Mouse (Mus musculus): Measurements from ENCODE around the gene Txnrd2. TPM values are rescaled to one million over a fixed set of nuclear protein-coding genes. Genes with fewer than 3 reads are reported as not detected.
A peak's percentile ranks its signal among the peaks of the same experiment; 100 is the strongest.

Txnrd2 gene
- polyA plus RNA-seq, 1 experiment from 2014 or later: 26.1 TPM

DNA sequence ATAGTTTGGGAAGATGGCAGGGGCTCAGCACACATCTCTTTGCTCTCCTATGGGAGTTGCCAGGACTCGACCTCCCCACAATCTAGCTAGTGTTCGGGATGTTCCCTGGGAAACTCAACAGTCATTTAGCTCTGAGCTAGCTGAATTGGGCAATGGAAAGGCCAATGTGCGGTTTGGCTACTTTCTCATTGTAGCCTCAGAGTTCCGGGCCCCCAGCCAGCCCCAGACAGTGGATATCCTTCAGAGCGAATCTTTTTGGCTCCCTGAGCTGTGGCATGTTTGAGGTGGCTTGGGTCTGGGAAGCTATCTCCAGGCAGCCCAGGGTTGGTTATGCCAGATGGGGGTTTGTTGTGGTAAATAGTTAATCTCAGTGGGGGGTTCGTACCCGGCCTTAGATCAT is 39.7 kb upstream of the Txnrd2 start:
- no peak for ATAC-seq (ENCODE audit: insufficient read depth, low FRiP score, low read depth)
- H3K36me3 ChIP-seq: no peaks in the 10 kb centered on the region
- WGBS: 79% methylated on average over 7 of the region's 7 CpGs
- H3K27ac ChIP-seq: no peak overlapping the region
- no peaks in the 10 kb centered on the region for H3K27me3 ChIP-seq (replicated peaks)
- no peak overlapping the region for H3K9ac ChIP-seq
- no peak overlapping the region for H3K4me2 ChIP-seq
- H3K4me3 ChIP-seq (replicated peaks): no peak overlapping the region
- H3K4me1 ChIP-seq: peaks cover 34% of the 10 kb centered on the region
- H3K9me3 ChIP-seq: no peaks in the 10 kb centered on the region

DNA sequence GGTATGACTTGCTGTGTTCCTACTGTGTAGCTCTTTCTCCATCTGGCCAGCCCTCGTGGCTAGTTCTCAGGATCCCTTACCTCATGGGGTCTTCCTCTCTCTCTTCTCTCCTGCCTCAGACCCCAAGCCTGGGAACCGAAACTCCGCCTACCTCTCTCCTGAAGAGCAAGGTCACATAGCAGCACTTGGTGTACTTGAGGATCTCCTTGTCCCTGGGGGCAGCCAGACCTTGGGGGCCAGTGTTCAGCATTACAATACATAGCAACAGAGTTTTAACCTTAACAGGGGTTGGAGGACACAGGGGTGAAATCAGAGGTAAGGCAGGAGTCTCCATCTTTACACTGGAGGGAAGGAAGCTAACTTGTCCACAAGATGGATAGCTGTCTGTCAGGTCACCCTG is 39.2 kb upstream of the Txnrd2 start:
- Histone ChIP-seq H3K4me2 (no peak overlapping the region), H3K27ac (no peak overlapping the region), H3K9ac (no peak overlapping the region), H3K9me3 (no peaks in the 10 kb centered on the region), H3K27me3 (replicated peaks) (no peaks in the 10 kb centered on the region), H3K36me3 (no peaks in the 10 kb centered on the region), H3K4me1 (peaks cover 28% of the 10 kb centered on the region; the same call in 1 of the 2 replicates), H3K4me3 (replicated peaks) (no peak overlapping the region)
- WGBS: 64% methylated on average over 3 of the region's 3 CpGs
- no peak for ATAC-seq (ENCODE audit: insufficient read depth, low FRiP score, low read depth)

DNA sequence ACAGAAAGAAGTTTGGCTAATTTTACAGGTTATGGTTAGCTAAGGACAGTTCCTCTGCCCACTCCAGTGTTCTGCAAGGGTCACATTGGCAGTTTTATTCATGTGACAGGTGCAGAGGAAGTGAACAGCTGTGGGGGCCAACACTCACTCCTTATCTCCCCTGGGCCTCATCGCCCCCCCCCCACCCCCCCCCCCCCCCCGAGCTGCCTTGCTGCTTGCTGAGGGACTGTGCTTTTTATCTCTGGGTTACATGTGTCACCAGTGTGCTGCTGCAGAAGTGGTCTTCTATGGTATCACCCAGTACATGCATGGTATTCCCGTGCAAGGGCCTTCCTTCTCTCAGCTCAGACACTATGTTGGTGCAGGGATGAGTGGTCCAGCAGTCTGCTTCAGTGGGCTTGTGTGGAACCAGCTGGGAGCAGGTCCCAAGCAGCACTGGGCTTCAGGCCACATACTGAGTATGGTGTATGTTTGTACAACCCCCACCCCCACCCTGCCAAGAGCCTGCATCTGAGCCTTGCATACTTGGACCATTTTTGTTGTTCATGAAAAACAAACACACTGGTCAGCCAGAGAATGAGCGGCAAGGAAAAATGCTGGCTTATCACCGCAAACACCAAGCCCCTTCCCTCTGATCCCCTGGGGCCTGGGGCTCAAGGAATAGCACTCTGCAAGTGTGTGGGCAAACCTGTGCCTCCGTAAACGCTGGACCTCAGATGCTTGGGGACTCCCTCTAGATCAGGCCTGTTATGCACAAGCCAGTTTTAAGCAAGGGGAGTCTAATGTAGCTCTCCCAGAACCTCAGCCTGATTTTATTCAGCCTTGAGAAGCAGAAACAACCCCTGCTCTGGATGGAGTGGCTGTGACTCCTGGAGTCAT is 38.2 kb upstream of the Txnrd2 start:
- no peak overlapping the region for H3K4me3 ChIP-seq (replicated peaks)
- H3K9ac ChIP-seq: no peak overlapping the region
- no peak overlapping the region for H3K4me2 ChIP-seq
- no peaks in the 10 kb centered on the region for H3K27me3 ChIP-seq (replicated peaks)
- H3K9me3 ChIP-seq: no peaks in the 10 kb centered on the region
- H3K27ac ChIP-seq: peak overlapping the region; percentile 59
- ATAC-seq (ENCODE audit: insufficient read depth, low FRiP score, low read depth): peak; percentile 33
- WGBS: 36% methylated on average over 6 of the region's 7 CpGs
- H3K36me3 ChIP-seq: no peaks in the 10 kb centered on the region
- peaks cover 24% of the 10 kb centered on the region; the same call in 1 of the 2 replicates for H3K4me1 ChIP-seq

DNA sequence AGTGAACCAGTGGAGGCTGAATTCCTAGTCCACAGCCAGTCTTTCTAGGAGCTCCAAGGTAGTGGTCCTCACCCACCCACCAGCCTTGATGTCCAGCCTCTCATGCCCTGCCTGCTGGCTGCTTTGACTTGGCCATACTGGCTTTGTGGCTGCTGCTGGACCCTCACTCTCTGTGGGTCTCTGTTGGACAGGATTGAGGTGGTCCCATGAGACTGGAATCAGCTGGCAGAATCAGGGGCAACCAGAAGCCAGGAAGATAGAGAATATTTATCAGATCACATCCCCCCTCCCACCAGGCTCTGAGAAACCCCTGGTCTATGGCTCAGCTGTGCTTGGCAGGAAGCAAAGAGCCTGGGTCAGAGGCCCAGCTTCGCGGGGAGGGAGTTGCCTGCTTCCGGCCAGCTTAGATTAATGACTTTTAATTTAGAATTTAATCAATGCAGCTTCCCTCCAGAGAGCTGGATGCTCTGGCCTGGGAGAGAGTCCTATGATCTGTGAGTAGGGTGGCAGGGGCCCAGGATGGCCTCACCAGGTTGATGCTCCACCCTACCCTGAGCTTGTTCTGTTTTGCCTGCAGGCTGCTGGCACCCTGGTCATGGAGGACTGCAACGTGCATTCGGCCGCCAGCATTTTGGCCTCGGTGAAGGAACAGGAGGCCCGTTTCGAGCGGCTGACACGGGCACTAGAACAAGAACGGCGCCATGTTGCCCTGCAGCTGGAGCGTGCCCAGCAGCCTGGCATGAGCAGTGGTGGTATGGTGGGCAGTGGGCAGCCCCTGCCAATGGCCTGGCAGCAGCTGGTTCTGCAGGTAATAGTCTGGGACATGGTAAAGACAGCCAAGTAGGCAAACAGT is 37.4 kb upstream of the Txnrd2 start:
- WGBS: 78% methylated on average over 14 of the region's 14 CpGs
- Histone ChIP-seq H3K36me3 (no peaks in the 10 kb centered on the region), H3K9ac (no peak overlapping the region), H3K9me3 (no peaks in the 10 kb centered on the region), H3K4me1 (peaks cover 31% of the 10 kb centered on the region), H3K27ac (peak overlapping the region; percentile 59), H3K4me3 (replicated peaks) (no peak overlapping the region), H3K4me2 (no peak overlapping the region), H3K27me3 (replicated peaks) (no peaks in the 10 kb centered on the region)
- no peak for ATAC-seq (ENCODE audit: insufficient read depth, low FRiP score, low read depth)

DNA sequence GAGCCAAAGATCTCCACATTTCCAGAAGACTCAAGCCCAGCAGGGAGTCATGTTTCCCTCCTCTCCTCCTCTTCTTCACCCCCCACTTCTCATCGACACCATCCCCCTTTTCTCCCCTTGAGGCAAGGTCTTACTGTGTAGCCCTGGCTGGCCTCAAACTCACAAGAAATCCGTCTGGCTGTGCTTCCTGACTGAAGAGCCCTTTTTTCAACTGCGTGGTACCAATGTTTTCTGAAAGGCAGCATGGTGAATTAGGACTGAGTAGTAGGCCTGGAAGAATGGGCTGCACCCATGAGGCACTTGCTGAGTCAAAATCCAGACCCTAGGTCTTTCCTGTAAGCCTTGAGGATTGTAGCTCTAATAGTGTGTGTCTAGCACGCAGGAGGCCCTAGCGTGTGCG is 35.8 kb upstream of the Txnrd2 start:
- WGBS: 70% methylated on average over 6 of the region's 6 CpGs
- ATAC-seq (ENCODE audit: insufficient read depth, low FRiP score, low read depth): no peak
- H3K9me3 ChIP-seq: no peaks in the 10 kb centered on the region
- H3K4me2 ChIP-seq: no peak overlapping the region
- H3K4me3 ChIP-seq (replicated peaks): no peak overlapping the region
- peaks cover 38% of the 10 kb centered on the region for H3K4me1 ChIP-seq
- no peaks in the 10 kb centered on the region for H3K27me3 ChIP-seq (replicated peaks)
- H3K9ac ChIP-seq: no peak overlapping the region
- no peak overlapping the region for H3K27ac ChIP-seq
- H3K36me3 ChIP-seq: no peaks in the 10 kb centered on the region

DNA sequence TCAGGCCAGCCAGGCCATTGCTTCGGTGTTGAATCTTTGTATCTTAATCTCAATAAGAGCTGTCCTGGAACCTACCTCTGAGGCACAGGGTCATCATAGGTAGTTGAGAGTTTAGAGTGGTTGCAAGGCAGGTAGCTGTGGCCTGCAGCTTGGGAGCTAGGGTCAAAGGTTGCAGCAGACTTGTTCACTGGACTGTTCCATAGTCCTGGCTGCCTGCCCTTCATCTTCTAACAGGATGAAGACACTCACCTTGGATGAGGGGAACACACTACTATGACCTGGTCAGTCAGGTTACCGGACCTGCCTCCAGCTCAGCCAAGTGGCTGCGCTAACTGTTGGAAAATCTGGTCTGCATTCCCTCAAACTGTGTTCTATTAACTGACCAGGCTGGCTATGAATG is 35.1 kb upstream of the Txnrd2 start:
- peaks cover 44% of the 10 kb centered on the region for H3K4me1 ChIP-seq
- no peak for ATAC-seq (ENCODE audit: insufficient read depth, low FRiP score, low read depth)

DNA sequence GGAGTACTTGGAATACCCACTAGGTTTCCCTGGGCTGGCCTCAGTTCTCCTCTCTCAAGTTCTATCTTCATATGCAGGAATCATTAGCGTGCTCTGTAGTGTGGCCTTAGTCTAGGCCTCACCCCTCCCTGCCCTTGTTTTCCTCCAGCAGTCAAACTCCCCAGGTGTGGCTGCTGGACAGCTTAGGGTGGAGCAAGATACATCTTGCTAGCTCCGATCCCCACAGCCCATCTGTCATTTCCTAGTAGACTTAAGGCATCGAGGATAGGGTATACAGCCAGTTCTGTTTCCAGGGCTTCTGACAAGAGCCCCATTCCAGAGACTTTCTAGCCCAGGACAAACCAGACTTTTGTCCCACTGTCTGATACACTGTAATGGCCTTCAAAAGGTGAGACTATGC is 34.5 kb upstream of the Txnrd2 start:
- no peaks in the 10 kb centered on the region for H3K27me3 ChIP-seq (replicated peaks)
- peaks cover 49% of the 10 kb centered on the region for H3K4me1 ChIP-seq
- no peak overlapping the region for H3K4me3 ChIP-seq (replicated peaks)
- H3K27ac ChIP-seq: no peak overlapping the region
- WGBS: 68% methylated on average over 3 of the region's 3 CpGs
- H3K9ac ChIP-seq: no peak overlapping the region
- no peak overlapping the region for H3K4me2 ChIP-seq
- no peak for ATAC-seq (ENCODE audit: insufficient read depth, low FRiP score, low read depth)
- H3K9me3 ChIP-seq: no peaks in the 10 kb centered on the region
- no peaks in the 10 kb centered on the region for H3K36me3 ChIP-seq

More for the DNA sequence above, 35.1 kb upstream of the Txnrd2 start:
- no peak overlapping the region for H3K9ac ChIP-seq
- H3K9me3 ChIP-seq: no peaks in the 10 kb centered on the region
- H3K27ac ChIP-seq: no peak overlapping the region
- no peak overlapping the region for H3K4me3 ChIP-seq (replicated peaks)
- 96% methylated on average over 3 of the region's 3 CpGs for WGBS
- no peaks in the 10 kb centered on the region for H3K27me3 ChIP-seq (replicated peaks)
- no peaks in the 10 kb centered on the region for H3K36me3 ChIP-seq
- H3K4me2 ChIP-seq: no peak overlapping the region

DNA sequence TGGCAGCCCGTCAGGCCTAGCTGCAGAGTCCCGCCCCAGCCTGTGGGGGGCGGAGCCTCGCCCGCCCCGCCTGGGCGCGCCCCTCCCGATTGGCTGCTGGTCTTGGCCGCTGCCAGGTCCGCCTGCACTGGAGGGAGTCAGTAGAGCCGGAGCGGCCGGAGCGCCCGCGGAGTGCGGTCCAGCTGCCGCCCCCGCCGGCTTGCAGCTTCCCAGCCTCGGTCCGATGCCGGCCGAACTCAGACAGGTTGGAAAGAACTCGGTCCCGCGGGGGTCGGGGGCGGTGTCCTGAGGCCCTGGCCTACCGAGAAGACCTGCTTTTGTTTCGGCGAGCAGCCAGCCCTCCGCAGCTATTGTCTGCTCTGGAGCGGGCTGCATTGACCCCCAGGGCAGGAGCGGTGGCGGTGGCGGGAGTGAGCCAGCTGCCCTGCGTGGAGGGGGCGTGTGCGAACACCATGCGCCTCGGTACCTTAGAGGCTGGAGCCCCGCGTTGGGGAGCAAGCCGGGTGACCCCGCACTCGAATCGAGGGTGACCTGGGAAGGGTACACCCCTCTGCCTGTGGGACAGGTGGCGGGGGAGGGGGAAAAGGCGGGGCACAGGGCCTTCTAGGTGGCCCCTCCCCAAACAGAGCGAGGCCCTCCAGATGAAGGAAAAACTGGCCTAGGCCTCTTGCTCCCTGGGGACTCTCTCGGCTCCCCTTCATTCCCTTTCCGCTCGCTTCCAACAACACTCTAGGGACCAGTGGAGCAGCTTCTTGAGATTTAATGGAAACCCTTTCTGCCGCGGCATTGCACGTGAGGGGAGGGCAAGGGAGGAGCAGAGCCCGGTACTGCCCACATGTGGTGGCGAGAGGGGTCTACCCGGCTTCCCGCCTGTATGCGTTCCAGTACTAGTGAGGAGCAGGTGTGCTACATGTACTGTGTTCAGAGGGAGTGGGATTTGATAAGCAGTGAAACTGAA is 33.4 kb upstream of the Txnrd2 start:
- peak overlapping the region; percentile 98 for H3K4me2 ChIP-seq
- H3K9ac ChIP-seq: peak overlapping the region; percentile 42
- H3K27me3 ChIP-seq (replicated peaks): no peaks in the 10 kb centered on the region
- WGBS: under 1% methylated on average over 62 of the region's 63 CpGs
- ATAC-seq (ENCODE audit: insufficient read depth, low FRiP score, low read depth): peak; percentile 87
- no peaks in the 10 kb centered on the region for H3K9me3 ChIP-seq
- peak overlapping the region; percentile 75 for H3K27ac ChIP-seq
- H3K4me3 ChIP-seq (replicated peaks): peak overlapping the region; percentile 76
- H3K4me1 ChIP-seq: peaks cover 45% of the 10 kb centered on the region
- H3K36me3 ChIP-seq: no peaks in the 10 kb centered on the region

DNA sequence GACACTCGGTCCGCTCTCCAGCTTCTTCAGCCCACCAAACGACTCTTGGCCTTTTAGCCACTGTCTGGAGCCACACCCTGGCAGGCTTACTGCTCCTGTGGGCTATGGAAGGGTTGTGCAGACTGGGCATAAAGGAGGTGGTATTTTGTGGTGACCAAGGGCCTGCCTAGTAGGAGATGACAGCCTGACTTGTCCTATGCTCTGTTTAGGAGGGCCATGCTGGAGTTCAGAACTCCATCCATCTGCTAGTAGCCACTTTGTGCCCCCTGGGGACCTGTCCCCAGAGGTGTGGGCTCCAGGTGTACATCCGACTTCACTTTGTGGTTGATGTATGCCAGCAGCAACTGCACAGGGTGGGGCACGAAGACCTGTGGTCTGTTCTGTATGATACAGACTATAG is 32.6 kb upstream of the Txnrd2 start:
- Histone ChIP-seq H3K4me3 (replicated peaks) (peak overlapping the region; percentile 76), H3K36me3 (0 out of 2 replicates have a peak, but pooled peaks cover 4% of the 10 kb centered on the region), H3K9ac (no peak overlapping the region), H3K27me3 (replicated peaks) (no peaks in the 10 kb centered on the region), H3K4me1 (peaks cover 37% of the 10 kb centered on the region), H3K4me2 (peak overlapping the region; percentile 98), H3K27ac (no peak overlapping the region), H3K9me3 (no peaks in the 10 kb centered on the region)
- no peak for ATAC-seq (ENCODE audit: insufficient read depth, low FRiP score, low read depth)
- 54% methylated on average over 5 of the region's 5 CpGs for WGBS

DNA sequence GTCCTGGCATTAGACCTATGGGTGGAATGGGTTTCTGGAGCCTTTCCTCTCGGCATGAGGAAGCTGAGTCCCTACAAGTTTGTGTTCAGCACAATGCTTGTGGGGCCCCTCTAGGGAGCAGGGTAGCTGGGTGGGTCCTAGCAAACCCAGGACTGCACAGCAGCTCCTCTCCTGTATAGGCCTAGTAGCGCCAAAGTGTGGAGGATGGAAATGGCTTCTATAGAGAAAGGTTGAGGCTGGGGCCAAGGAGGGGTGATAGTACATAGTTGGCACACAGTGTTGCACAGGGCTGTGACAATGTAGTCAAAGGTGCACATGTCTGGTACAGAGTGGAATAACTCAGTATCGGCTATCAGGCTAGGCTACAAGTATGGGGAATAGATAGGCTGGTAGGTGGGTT is 32.1 kb upstream of the Txnrd2 start:
- H3K4me1 ChIP-seq: peaks cover 32% of the 10 kb centered on the region
- H3K9ac ChIP-seq: no peak overlapping the region
- peak overlapping the region; percentile 76; the same call in 1 of the 2 replicates for H3K4me3 ChIP-seq (replicated peaks)
- H3K27ac ChIP-seq: no peak overlapping the region
- H3K4me2 ChIP-seq: peak overlapping the region; percentile 98
- ATAC-seq (ENCODE audit: insufficient read depth, low FRiP score, low read depth): no peak
- no peaks in the 10 kb centered on the region for H3K27me3 ChIP-seq (replicated peaks)
- WGBS: 76% methylated on average over 3 of the region's 3 CpGs
- no peaks in the 10 kb centered on the region for H3K9me3 ChIP-seq
- H3K36me3 ChIP-seq: 0 out of 2 replicates have a peak, but pooled peaks cover 4% of the 10 kb centered on the region

All from stomach, embryonic 15.5 days (tissue).